Mouse (Mus musculus): ENCODE results near the gene Acsm2. TPM values are rescaled to one million over a fixed set of nuclear protein-coding genes. Genes with fewer than 3 reads are reported as not detected.

The Acsm2 gene
- not detected in 2 replicates for total RNA-seq (2014; rRNA removed)
- not detected in 2 replicates for polyA plus RNA-seq (2015; fragmentation: Nextera tagmentation; extraction: Ambion mirVana)

GRCm38 (mm10) chr7:119554040-119554439 lies at the start of gene Acsm2:
TSS of gene Acsm2 (plus strand) at chr7:119554340.
- TF ChIP-seq CTCF (IDR thresholded peaks at IDR 0.05): no peak
- Histone ChIP-seq H3K4me3 (ENCODE audit: low read depth, low read length) (no peak within 1 kb of the TSS), H3K27ac (ENCODE audit: low read depth, low read length) (no peak within 1 kb of the TSS), H3K9ac (replicated peaks; ENCODE audit: low read length, poor library complexity, severe bottlenecking) (no peak within 1 kb of the TSS), H3K27me3 (ENCODE audit: insufficient read depth, low read length) (no peaks in the 10 kb centered on the region), H3K4me1 (ENCODE audit: insufficient read depth, low read length) (no peaks in the 10 kb centered on the region), H3K4me2 (ENCODE audit: low read depth, low read length, poor library complexity, severe bottlenecking) (no peak within 1 kb of the TSS), H3K9me3 (ENCODE audit: low read length) (no peaks in the 10 kb centered on the region), H3K36me3 (ENCODE audit: insufficient read depth, low read length) (no peaks in the 10 kb centered on the region)
- 87% methylated on average over 1 of the region's 1 CpGs for WGBS
- no peak for ATAC-seq (ENCODE audit: low FRiP score)
- DNase-seq (ENCODE audit: low spot score): no peak

- Histone ChIP-seq H3K4me2 (ENCODE audit: low read depth, low read length, poor library complexity, severe bottlenecking) (no peak overlapping the region), H3K9me3 (ENCODE audit: low read length) (no peaks in the 10 kb centered on the region), H3K27ac (ENCODE audit: low read depth, low read length) (no peak overlapping the region), H3K36me3 (ENCODE audit: insufficient read depth, low read length) (no peaks in the 10 kb centered on the region), H3K27me3 (ENCODE audit: insufficient read depth, low read length) (no peaks in the 10 kb centered on the region), H3K9ac (replicated peaks; ENCODE audit: low read length, poor library complexity, severe bottlenecking) (no peak overlapping the region), H3K4me1 (ENCODE audit: insufficient read depth, low read length) (no peaks in the 10 kb centered on the region), H3K4me3 (ENCODE audit: low read depth, low read length) (no peak overlapping the region)
- ATAC-seq (ENCODE audit: low FRiP score) (no peak), DNase-seq (ENCODE audit: low spot score) (no peak)
- TF ChIP-seq CTCF (IDR thresholded peaks at IDR 0.05): no peak
- 94% methylated on average over 4 of the region's 4 CpGs for WGBS
These were observed 43.0 kb upstream of the Acsm2 start for GRCm38 (mm10) chr7:119511143-119511542.

GRCm38 (mm10) chr7:119513056-119513455 lies 41.1 kb upstream of the Acsm2 start:
- no peak overlapping the region for H3K27ac ChIP-seq (ENCODE audit: low read depth, low read length)
- 27% methylated on average over 7 of the region's 7 CpGs for WGBS
- H3K4me2 ChIP-seq (ENCODE audit: low read depth, low read length, poor library complexity, severe bottlenecking): no peak overlapping the region
- H3K9me3 ChIP-seq (ENCODE audit: low read length): no peaks in the 10 kb centered on the region
- peak; percentile 27; the same call in 1 of the 2 replicates for ATAC-seq (ENCODE audit: low FRiP score)
- H3K27me3 ChIP-seq (ENCODE audit: insufficient read depth, low read length): no peaks in the 10 kb centered on the region
- H3K36me3 ChIP-seq (ENCODE audit: insufficient read depth, low read length): no peaks in the 10 kb centered on the region
- DNase-seq (ENCODE audit: low spot score): peak; percentile 67
- peak; percentile 88 for TF ChIP-seq CTCF (IDR thresholded peaks at IDR 0.05)
- no peak overlapping the region for H3K9ac ChIP-seq (replicated peaks; ENCODE audit: low read length, poor library complexity, severe bottlenecking)
- no peak overlapping the region for H3K4me3 ChIP-seq (ENCODE audit: low read depth, low read length)
- H3K4me1 ChIP-seq (ENCODE audit: insufficient read depth, low read length): no peaks in the 10 kb centered on the region

GRCm38 (mm10) chr7:119515492-119516271 lies 38.5 kb upstream of the Acsm2 start:
- no peak overlapping the region for H3K27ac ChIP-seq (ENCODE audit: low read depth, low read length)
- peak; percentile 49; the same call in 1 of the 2 replicates for ATAC-seq (ENCODE audit: low FRiP score)
- peak; percentile 90 for TF ChIP-seq CTCF (IDR thresholded peaks at IDR 0.05)
- no peak overlapping the region for H3K4me2 ChIP-seq (ENCODE audit: low read depth, low read length, poor library complexity, severe bottlenecking)
- H3K9ac ChIP-seq (replicated peaks; ENCODE audit: low read length, poor library complexity, severe bottlenecking): no peak overlapping the region
- 70% methylated on average over 10 of the region's 10 CpGs for WGBS
- peak; percentile 58 for DNase-seq (ENCODE audit: low spot score)
- no peak overlapping the region for H3K4me3 ChIP-seq (ENCODE audit: low read depth, low read length)
- no peaks in the 10 kb centered on the region for H3K27me3 ChIP-seq (ENCODE audit: insufficient read depth, low read length)
- H3K9me3 ChIP-seq (ENCODE audit: low read length): no peaks in the 10 kb centered on the region
- no peaks in the 10 kb centered on the region for H3K36me3 ChIP-seq (ENCODE audit: insufficient read depth, low read length)
- H3K4me1 ChIP-seq (ENCODE audit: insufficient read depth, low read length): no peaks in the 10 kb centered on the region

- Histone ChIP-seq H3K36me3 (ENCODE audit: insufficient read depth, low read length) (no peaks in the 10 kb centered on the region), H3K9ac (replicated peaks; ENCODE audit: low read length, poor library complexity, severe bottlenecking) (no peak overlapping the region), H3K27ac (ENCODE audit: low read depth, low read length) (no peak overlapping the region), H3K4me1 (ENCODE audit: insufficient read depth, low read length) (no peaks in the 10 kb centered on the region), H3K27me3 (ENCODE audit: insufficient read depth, low read length) (no peaks in the 10 kb centered on the region), H3K9me3 (ENCODE audit: low read length) (no peaks in the 10 kb centered on the region), H3K4me3 (ENCODE audit: low read depth, low read length) (no peak overlapping the region), H3K4me2 (ENCODE audit: low read depth, low read length, poor library complexity, severe bottlenecking) (no peak overlapping the region)
- ATAC-seq (ENCODE audit: low FRiP score) (no peak), DNase-seq (ENCODE audit: low spot score) (no peak)
- TF ChIP-seq CTCF (IDR thresholded peaks at IDR 0.05): no peak
- WGBS: 85% methylated on average over 7 of the region's 7 CpGs
These were observed 37.9 kb upstream of the Acsm2 start for GRCm38 (mm10) chr7:119516272-119516558.

- TF ChIP-seq CTCF (IDR thresholded peaks at IDR 0.05): no peak
- ATAC-seq (ENCODE audit: low FRiP score) (no peak), DNase-seq (ENCODE audit: low spot score) (no peak)
- no peaks in the 10 kb centered on the region for H3K4me1 ChIP-seq (ENCODE audit: insufficient read depth, low read length)
- no peak within 1 kb of the TSS for H3K27ac ChIP-seq (ENCODE audit: low read depth, low read length)
- no peaks in the 10 kb centered on the region for H3K27me3 ChIP-seq (ENCODE audit: insufficient read depth, low read length)
- 71% methylated on average over 5 of the region's 5 CpGs for WGBS
- no peaks in the 10 kb centered on the region for H3K36me3 ChIP-seq (ENCODE audit: insufficient read depth, low read length)
- H3K9ac ChIP-seq (replicated peaks; ENCODE audit: low read length, poor library complexity, severe bottlenecking): no peak within 1 kb of the TSS
- H3K9me3 ChIP-seq (ENCODE audit: low read length): no peaks in the 10 kb centered on the region
- H3K4me2 ChIP-seq (ENCODE audit: low read depth, low read length, poor library complexity, severe bottlenecking): no peak within 1 kb of the TSS
- no peak within 1 kb of the TSS for H3K4me3 ChIP-seq (ENCODE audit: low read depth, low read length)
These were observed 35.0 kb upstream of the Acsm2 start, which contains the start of gene Acsm5 for GRCm38 (mm10) chr7:119519163-119519562. TSS of gene Acsm5 (plus strand) at chr7:119519463.
